Mouse (Mus musculus): Measurements from ENCODE around the gene Cldn7. TPM values are rescaled to one million over a fixed set of nuclear protein-coding genes. Genes with fewer than 3 reads are reported as not detected.

Cldn7 gene
- polyA plus RNA-seq, 1 experiment = 63.7 TPM

DNA sequence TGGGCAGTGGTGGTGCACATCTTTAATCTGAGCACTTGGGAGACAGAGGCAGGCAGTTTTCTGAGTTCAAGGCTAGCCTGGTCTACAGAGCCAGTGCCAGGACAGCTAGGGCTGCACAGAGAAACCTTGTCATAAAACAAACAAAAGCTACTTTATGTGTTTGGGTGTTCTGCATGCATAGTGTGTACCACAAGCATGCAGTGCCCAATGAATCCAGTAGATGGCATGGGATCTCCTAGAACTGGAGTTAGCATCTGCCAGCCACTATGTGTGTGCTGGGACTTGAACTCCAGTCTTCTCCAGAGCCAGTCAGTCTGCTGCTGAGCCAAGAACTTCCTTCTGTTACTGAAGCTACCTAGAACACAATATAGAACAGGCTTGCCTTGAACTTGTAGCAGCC lies 37.3 kb downstream of the Cldn7 start:
- Histone ChIP-seq H3K4me3 (replicated peaks; ENCODE audit: extremely low read depth, low read depth, low read length) (no peak overlapping the region), H3K4me1 (ENCODE audit: control insufficient read depth, insufficient read depth, low read length) (peaks cover 9% of the 10 kb centered on the region)
- TF ChIP-seq CTCF (IDR thresholded peaks at IDR 0.05; ENCODE audit: insufficient read depth, low read length) = 0 out of 2 replicates have a peak, but pooled peaks have one; percentile 5
- TF ChIP-seq POLR2A (IDR thresholded peaks at IDR 0.05; ENCODE audit: borderline replicate concordance, extremely low read depth, low read depth, low read length) = no peak
- no peak for DNase-seq

DNA sequence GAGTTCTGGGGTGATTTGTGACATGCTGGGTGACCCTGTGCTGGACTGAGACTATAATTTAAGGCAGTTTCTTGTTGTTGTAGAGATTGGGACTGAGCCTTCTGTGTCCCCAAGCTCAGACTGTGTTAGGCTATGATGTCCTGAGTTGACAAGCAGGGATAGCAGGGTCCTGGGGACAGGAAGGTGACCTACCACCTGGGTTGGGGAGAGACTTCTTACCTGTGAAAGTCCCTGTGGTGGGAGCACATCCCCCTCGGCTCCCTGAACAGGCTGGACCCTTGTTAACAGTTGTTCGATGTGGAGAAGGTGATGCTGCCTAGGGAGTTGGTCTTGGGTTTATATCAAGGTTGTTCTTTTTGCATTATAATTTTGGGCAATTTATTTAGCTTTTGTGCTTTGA lies 37.9 kb downstream of the Cldn7 start:
- WGBS = 83% methylated on average over 2 of the region's 2 CpGs
- H3K4me1 ChIP-seq (ENCODE audit: control insufficient read depth, insufficient read depth, low read length) = peaks cover 9% of the 10 kb centered on the region
- DNase-seq = no peak
- TF ChIP-seq CTCF (IDR thresholded peaks at IDR 0.05; ENCODE audit: insufficient read depth, low read length) = no peak
- no peak for TF ChIP-seq POLR2A (IDR thresholded peaks at IDR 0.05; ENCODE audit: borderline replicate concordance, extremely low read depth, low read depth, low read length)
- H3K4me3 ChIP-seq (replicated peaks; ENCODE audit: extremely low read depth, low read depth, low read length) = no peak overlapping the region

DNA sequence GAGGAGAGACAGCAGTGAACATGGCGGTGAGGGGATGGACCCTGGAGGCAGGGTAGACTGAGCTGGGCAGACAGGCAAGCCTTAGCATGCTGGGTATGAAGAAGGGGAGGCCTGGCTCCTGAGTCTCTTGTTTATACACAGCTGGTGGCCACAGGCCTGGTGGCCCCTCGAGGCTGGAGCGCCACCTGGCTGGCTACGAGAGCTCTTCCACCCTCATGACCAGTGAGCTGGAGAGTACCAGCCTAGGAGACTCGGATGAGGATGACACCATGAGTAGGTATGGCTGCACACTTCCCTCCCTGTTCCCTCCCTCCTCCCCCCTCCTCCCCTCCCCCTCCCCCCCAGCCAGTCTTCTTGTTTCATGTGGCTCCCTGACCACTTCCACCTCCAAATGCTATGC lies 40.9 kb downstream of the Cldn7 start:
- TF ChIP-seq POLR2A (IDR thresholded peaks at IDR 0.05; ENCODE audit: borderline replicate concordance, extremely low read depth, low read depth, low read length) (no peak), CTCF (IDR thresholded peaks at IDR 0.05; ENCODE audit: insufficient read depth, low read length) (peak; percentile 30; the same call in 1 of the 2 replicates)
- Histone ChIP-seq H3K4me1 (ENCODE audit: control insufficient read depth, insufficient read depth, low read length) (peaks cover 9% of the 10 kb centered on the region), H3K4me3 (replicated peaks; ENCODE audit: extremely low read depth, low read depth, low read length) (no peak overlapping the region)
- no peak for DNase-seq
- WGBS = 57% methylated on average over 5 of the region's 5 CpGs

DNA sequence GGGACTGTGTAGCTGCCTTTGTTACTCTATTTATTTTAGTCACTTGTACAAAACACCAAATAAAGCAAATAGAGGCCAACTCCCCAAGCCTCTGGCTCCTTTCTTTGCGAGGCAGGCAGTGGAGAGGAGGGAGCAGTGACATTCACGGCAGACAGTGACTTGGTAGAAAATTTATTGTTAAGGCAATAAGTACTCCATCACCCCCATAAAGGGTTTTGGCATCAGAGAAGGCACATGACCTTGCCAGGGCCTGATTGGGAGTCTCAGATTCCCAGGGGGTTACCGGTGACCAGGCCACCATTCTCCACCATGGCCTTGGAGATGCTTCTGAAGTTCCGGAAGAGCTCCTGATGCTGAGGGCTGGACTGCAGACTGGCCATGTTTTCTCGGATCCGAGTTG lies 45.5 kb downstream of the Cldn7 start:
- TF ChIP-seq POLR2A (IDR thresholded peaks at IDR 0.05; ENCODE audit: borderline replicate concordance, extremely low read depth, low read depth, low read length) (no peak), CTCF (IDR thresholded peaks at IDR 0.05; ENCODE audit: insufficient read depth, low read length) (no peak)
- 82% methylated on average over 6 of the region's 6 CpGs for WGBS

DNA sequence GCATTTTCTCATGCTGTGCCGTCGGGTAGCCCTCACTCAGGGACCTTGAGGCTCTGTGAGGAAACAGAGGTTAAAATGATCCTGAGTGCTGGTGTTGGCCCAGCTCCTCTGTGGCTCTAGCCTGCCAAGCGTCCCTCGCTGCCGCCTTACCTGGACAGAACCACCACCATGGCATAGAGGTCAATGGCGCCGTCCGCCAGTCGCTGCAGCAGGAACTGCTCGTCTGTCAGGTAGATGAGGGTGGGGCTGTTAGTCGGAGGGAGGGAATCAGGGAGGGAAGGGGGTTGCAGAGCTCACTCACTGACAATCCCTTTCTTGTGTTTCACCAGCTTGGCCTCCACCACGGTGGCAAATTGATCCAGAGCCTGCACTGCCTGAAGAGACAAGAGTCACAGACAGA lies 46.0 kb downstream of the Cldn7 start:
- H3K4me3 ChIP-seq (replicated peaks; ENCODE audit: extremely low read depth, low read depth, low read length) = no peak overlapping the region
- DNase-seq = no peak
- H3K4me1 ChIP-seq (ENCODE audit: control insufficient read depth, insufficient read depth, low read length) = peaks cover 2% of the 10 kb centered on the region; the same call in 1 of the 2 replicates
- no peak for TF ChIP-seq CTCF (IDR thresholded peaks at IDR 0.05; ENCODE audit: insufficient read depth, low read length)
- TF ChIP-seq POLR2A (IDR thresholded peaks at IDR 0.05; ENCODE audit: borderline replicate concordance, extremely low read depth, low read depth, low read length) = no peak
- 82% methylated on average over 12 of the region's 12 CpGs for WGBS

More for the DNA sequence above, 45.5 kb downstream of the Cldn7 start:
- Histone ChIP-seq H3K4me1 (ENCODE audit: control insufficient read depth, insufficient read depth, low read length) (peaks cover 2% of the 10 kb centered on the region; the same call in 1 of the 2 replicates), H3K4me3 (replicated peaks; ENCODE audit: extremely low read depth, low read depth, low read length) (no peak overlapping the region)
- no peak for DNase-seq

DNA sequence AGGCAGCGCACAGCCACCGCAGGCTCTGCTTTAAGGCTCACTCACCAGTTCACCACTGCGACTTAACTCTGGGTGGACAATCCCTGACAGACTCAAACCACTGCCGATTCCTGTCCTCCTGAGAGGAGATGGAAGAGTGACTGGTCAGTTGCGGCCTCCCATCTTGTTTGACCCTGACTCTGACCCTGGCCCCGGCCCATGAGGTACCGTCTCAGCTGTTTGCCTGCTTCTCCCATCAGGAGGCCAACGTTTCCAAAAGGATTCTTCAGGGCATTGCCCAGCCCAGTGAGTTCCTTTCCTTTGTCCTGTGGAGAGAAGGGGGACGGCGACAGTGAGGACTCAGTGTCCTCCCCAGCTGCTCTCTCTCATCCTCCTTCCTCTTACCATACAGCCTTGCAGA lies 46.4 kb downstream of the Cldn7 start:
- WGBS = 89% methylated on average over 10 of the region's 10 CpGs
- DNase-seq = no peak
- H3K4me1 ChIP-seq (ENCODE audit: control insufficient read depth, insufficient read depth, low read length) = peaks cover 2% of the 10 kb centered on the region; the same call in 1 of the 2 replicates
- no peak for TF ChIP-seq POLR2A (IDR thresholded peaks at IDR 0.05; ENCODE audit: borderline replicate concordance, extremely low read depth, low read depth, low read length)
- TF ChIP-seq CTCF (IDR thresholded peaks at IDR 0.05; ENCODE audit: insufficient read depth, low read length) = no peak
- no peak overlapping the region for H3K4me3 ChIP-seq (replicated peaks; ENCODE audit: extremely low read depth, low read depth, low read length)

DNA sequence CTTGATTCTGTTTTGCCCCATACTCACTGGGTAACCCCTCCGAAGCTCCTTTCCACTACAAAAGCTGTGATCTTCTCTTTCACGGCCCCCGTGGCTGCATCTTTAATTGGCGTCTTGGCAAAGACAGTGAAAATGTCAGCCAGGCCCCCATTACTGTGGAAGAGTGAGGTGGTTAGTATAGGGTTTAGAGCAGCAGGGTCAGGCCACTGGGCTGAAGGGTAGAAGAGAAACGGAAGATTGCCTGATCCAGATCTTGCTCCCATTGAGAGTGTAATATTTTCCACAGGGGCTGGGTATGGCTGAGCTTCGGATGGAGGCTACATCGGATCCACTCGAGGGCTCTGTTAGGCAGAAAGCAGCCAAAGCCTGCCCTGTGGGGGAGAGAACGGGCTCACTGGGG lies 48.4 kb downstream of the Cldn7 start:
- H3K4me3 ChIP-seq (replicated peaks; ENCODE audit: extremely low read depth, low read depth, low read length) = no peak overlapping the region
- H3K4me1 ChIP-seq (ENCODE audit: control insufficient read depth, insufficient read depth, low read length) = peaks cover 3% of the 10 kb centered on the region; the same call in 1 of the 2 replicates
- 87% methylated on average over 9 of the region's 9 CpGs for WGBS
- DNase-seq = no peak
- TF ChIP-seq CTCF (IDR thresholded peaks at IDR 0.05; ENCODE audit: insufficient read depth, low read length) = no peak
- no peak for TF ChIP-seq POLR2A (IDR thresholded peaks at IDR 0.05; ENCODE audit: borderline replicate concordance, extremely low read depth, low read depth, low read length)

DNA sequence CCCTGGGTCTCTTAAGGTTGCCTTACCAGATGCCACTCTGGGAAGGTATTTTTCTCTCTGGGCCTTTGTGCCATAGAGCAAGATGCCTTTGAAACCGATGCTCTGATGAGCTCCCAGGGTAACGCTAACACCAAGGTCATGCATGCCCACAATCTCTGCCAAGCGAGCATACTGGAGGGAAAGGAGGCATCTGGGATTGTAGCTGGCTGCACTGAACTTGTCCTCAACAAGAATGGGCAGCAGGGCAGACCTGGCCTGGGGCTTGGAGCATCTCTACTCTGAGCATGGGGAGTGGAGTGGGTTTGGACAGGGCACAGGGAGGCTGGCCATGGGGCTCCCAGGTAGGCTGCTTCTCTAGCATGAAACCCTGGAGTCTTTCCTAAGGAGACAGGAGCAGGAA lies 48.8 kb downstream of the Cldn7 start:
- Histone ChIP-seq H3K4me1 (ENCODE audit: control insufficient read depth, insufficient read depth, low read length) (peaks cover 6% of the 10 kb centered on the region), H3K4me3 (replicated peaks; ENCODE audit: extremely low read depth, low read depth, low read length) (no peak overlapping the region)
- 84% methylated on average over 3 of the region's 3 CpGs for WGBS
- DNase-seq = no peak
- TF ChIP-seq CTCF (IDR thresholded peaks at IDR 0.05; ENCODE audit: insufficient read depth, low read length) (no peak), POLR2A (IDR thresholded peaks at IDR 0.05; ENCODE audit: borderline replicate concordance, extremely low read depth, low read depth, low read length) (no peak)

DNA sequence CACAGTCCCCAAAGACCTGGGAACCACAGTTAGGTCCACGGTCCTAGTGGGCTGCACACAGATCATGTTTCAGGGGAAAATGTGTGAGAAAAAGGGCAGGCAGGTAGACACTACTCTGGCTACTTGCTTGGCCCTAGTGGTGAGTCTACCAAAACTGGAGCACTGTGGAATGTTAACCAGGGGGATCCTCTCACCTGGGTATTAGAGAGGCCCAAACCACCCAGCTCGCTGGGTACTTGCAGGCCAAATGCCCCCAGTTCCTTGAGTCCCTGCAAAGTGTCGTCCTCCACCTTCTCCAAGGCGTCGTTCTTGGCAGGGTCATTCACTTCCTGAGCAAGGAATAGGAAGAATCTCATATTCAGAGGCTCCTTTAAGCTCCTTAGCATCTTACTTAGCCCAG lies 49.5 kb downstream of the Cldn7 start:
- WGBS = 55% methylated on average over 5 of the region's 5 CpGs
- H3K4me3 ChIP-seq (replicated peaks; ENCODE audit: extremely low read depth, low read depth, low read length) = no peak overlapping the region
- DNase-seq = no peak
- peaks cover 6% of the 10 kb centered on the region for H3K4me1 ChIP-seq (ENCODE audit: control insufficient read depth, insufficient read depth, low read length)
- TF ChIP-seq POLR2A (IDR thresholded peaks at IDR 0.05; ENCODE audit: borderline replicate concordance, extremely low read depth, low read depth, low read length) (no peak), CTCF (IDR thresholded peaks at IDR 0.05; ENCODE audit: insufficient read depth, low read length) (no peak)

DNA sequence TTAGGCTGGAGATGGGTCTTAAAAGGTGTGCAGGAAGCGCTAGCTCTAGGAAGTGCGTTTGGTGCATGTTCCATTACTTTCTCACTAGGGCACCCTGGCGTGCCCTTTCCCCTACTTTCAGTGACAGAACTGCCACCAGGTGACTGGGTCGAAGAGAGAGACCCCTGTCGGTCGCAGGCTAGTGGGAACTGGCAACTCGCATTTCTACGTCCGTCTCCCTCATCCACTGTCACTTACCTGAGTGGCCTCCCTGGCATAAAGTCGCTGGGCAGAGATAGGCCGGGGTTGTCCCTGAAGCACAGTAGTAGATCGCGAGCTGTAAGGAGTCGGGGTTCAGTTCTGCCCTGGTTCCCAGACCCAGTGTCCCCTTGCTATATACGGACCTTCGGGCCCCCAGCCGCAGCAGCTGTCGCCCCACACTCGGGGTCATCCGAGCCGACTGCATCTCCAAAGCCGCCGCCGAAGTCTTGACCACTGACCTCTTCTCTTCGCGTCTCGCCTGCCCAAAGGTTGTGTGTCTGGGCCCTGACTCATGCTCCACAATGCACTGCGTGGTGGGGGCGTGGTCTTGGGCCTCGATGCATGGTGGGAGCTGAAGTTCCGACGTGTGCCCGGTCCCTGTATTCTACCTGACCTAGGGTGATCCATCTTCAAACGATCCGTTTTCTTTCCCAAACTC lies 50.4 kb downstream of the Cldn7 start, which contains the start of gene Acadvl:
Gene Acadvl, minus strand, starts transcription at position 532 of the 679 bp plus-strand sequence.
- Histone ChIP-seq H3K4me3 (replicated peaks; ENCODE audit: extremely low read depth, low read depth, low read length) (peak within 1 kb of the TSS; percentile 79), H3K4me1 (ENCODE audit: control insufficient read depth, insufficient read depth, low read length) (peaks cover 6% of the 10 kb centered on the region)
- WGBS = under 1% methylated on average over 35 of the region's 35 CpGs
- peak; percentile 39; the same call in 1 of the 2 replicates for TF ChIP-seq CTCF (IDR thresholded peaks at IDR 0.05; ENCODE audit: insufficient read depth, low read length)
- peak; percentile 90; the same call in 1 of the 2 replicates for TF ChIP-seq POLR2A (IDR thresholded peaks at IDR 0.05; ENCODE audit: borderline replicate concordance, extremely low read depth, low read depth, low read length)
- peak; percentile 84 for DNase-seq
